Mouse (Mus musculus) intestine, embryonic 15.5 days (tissue): ENCODE data around the gene D2hgdh. TPM values are rescaled to one million over a fixed set of nuclear protein-coding genes. Genes with fewer than 3 reads are reported as not detected.
"Not testable (repeated sequence)": the region's sequence is repeated elsewhere in the genome, so short reads cannot be mapped to it uniquely, and the experiment has no call there.

ENCODE experiments used
- ATAC-seq: fragments of 200-750 bp; cut with Nextera tagmentation; 2 replicates; pipeline ENCODE4 v1.8.0; 2017; ENCODE audit warnings: moderate TSS enrichment, moderate library complexity
- H3K27ac ChIP-seq: fragments of 300-500 bp; sonication (generic); 2 replicates; pipeline ENCODE4 v1.5.1; 2015; ENCODE audit warnings: mild to moderate bottlenecking, inconsistent platforms
- H3K27me3 ChIP-seq: fragments of 300-500 bp; sonication (generic); replicated peaks from 2 replicates; pipeline ENCODE4 v1.6.1; 2015; ENCODE audit warnings: inconsistent platforms
- H3K36me3 ChIP-seq: fragments of 300-500 bp; sonication (generic); 2 replicates; pipeline ENCODE4 v1.6.1; 2015; ENCODE audit warnings: inconsistent platforms
- H3K4me1 ChIP-seq: fragments of 300-500 bp; sonication (generic); replicated peaks from 2 replicates; pipeline ENCODE4 v1.6.1; 2015; ENCODE audit warnings: inconsistent platforms
- H3K4me2 ChIP-seq: fragments of 300-500 bp; sonication (generic); replicated peaks from 2 replicates; pipeline ENCODE4 v1.6.1; 2015; ENCODE audit warnings: mild to moderate bottlenecking, inconsistent platforms
- H3K4me3 ChIP-seq: fragments of 300-500 bp; sonication (generic); replicated peaks from 2 replicates; pipeline ENCODE4 v1.5.1; 2015; ENCODE audit warnings: inconsistent platforms
- H3K9ac ChIP-seq: fragments of 300-500 bp; sonication (generic); 2 replicates; pipeline ENCODE4 v1.6.1; 2015; ENCODE audit warnings: inconsistent platforms
- H3K9me3 ChIP-seq: fragments of 300-500 bp; sonication (generic); 2 replicates; pipeline ENCODE4 v1.6.1; 2016; ENCODE audit warnings: inconsistent platforms
- WGBS: fragments of 180-500 bp; shearing (Covaris S2); methylation state at CpG from one replicate; pipeline ENCODE4 v1.1.7; 2015; 5-methylcytosine and 5-hydroxymethylcytosine counted together
- polyA plus RNA-seq: library from polyadenylated mRNA; unstranded; fragments of >200 nt; fragmentation: Nextera tagmentation; extraction: Ambion mirVana; gene quantifications from 2 replicates; pipeline ENCODE4 v1.2.1, GENCODE M21; 2015

The D2hgdh gene
- polyA plus RNA-seq, 1 experiment from 2014 or later: 14.1 TPM

DNA sequence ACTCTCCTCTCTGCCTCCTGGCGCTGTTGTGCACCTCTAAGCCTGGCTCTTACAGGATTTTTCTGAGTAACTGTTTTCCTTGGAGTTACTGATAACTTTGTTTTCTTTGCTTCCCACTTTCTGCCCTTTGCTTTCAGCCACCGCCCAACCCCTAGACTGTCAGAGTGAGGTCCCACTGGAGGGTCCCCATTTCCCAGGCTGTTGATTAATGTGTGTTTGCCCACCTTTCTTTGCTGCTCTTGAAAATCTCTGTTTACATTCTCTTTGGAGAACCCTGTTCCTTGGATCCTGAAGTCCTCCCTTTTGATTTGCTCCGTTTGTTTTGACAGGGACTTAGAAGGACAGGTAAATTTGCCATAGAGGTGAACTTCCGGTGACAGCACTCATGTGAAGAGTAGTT is 15.8 kb upstream of the D2hgdh start:
- H3K27me3 ChIP-seq: no peaks in the 10 kb centered on the region
- peaks cover 13% of the 10 kb centered on the region for H3K4me1 ChIP-seq
- H3K9me3 ChIP-seq: no peaks in the 10 kb centered on the region
- ATAC-seq: no peak
- H3K36me3 ChIP-seq: peaks cover 38% of the 10 kb centered on the region
- WGBS: 82% methylated on average over 4 of the region's 4 CpGs
- H3K9ac ChIP-seq: no peak overlapping the region
- H3K4me3 ChIP-seq: no peak overlapping the region
- no peak overlapping the region for H3K27ac ChIP-seq
- H3K4me2 ChIP-seq: no peak overlapping the region

DNA sequence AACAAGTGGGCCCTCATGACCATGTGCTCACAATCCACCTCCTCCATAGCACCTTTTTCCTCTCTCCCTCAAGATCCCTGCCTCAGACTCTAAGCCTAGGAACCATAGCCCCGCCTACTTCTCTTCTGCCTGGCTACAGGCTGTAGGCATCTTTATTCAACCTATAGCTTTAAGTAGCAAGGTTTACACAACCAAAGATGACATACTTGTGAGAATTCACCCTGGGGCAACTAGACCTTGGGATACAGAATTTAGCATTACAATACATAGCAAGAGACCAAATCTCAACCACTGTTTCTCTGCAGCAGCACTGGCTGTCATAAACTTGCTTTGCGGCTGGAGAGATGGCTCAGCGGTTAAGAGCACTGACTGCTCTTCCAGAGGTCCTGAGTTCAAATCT is 14.7 kb upstream of the D2hgdh start:
- H3K36me3 ChIP-seq: peaks cover 46% of the 10 kb centered on the region
- no peak overlapping the region for H3K4me3 ChIP-seq

DNA sequence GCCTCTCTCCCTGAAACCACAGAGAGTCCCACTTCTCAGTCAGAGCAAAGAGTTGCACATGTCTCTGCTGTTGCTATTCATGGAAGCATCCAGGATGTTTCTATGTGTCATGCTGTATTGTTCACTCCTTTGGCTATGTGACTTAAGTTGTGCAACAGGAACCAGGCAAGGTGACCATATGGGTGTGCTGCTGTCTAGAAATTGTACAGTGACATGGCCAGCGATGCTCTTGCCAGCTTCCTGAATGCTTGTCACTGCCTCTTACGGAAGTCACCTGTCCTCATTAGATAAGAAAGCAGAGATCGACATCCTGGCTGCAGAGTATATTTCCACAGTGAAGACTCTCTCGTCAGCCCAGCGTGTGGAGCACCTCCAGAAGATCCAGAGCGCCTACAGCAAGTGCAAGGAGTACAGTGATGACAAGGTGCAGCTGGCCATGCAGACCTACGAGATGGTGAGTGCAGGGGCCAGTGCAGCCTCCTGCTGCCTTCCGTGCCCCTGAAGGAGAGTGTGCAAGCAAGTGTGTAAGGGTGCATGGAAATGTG is 13.1 kb upstream of the D2hgdh start:
- no peak overlapping the region for H3K27ac ChIP-seq
- no peak overlapping the region for H3K4me3 ChIP-seq
- no peaks in the 10 kb centered on the region for H3K27me3 ChIP-seq
- no peaks in the 10 kb centered on the region for H3K4me1 ChIP-seq
- ATAC-seq: no peak
- WGBS: 89% methylated on average over 8 of the region's 8 CpGs
- no peak overlapping the region for H3K9ac ChIP-seq
- H3K9me3 ChIP-seq: no peaks in the 10 kb centered on the region
- no peak overlapping the region for H3K4me2 ChIP-seq
- H3K36me3 ChIP-seq: peaks cover 54% of the 10 kb centered on the region

More for the DNA sequence above, 14.7 kb upstream of the D2hgdh start:
- Histone ChIP-seq H3K27me3 (no peaks in the 10 kb centered on the region), H3K4me1 (peaks cover 6% of the 10 kb centered on the region), H3K9ac (no peak overlapping the region), H3K9me3 (no peaks in the 10 kb centered on the region), H3K27ac (no peak overlapping the region), H3K4me2 (no peak overlapping the region)
- ATAC-seq: no peak
- WGBS: 96% methylated on average over 3 of the region's 3 CpGs

DNA sequence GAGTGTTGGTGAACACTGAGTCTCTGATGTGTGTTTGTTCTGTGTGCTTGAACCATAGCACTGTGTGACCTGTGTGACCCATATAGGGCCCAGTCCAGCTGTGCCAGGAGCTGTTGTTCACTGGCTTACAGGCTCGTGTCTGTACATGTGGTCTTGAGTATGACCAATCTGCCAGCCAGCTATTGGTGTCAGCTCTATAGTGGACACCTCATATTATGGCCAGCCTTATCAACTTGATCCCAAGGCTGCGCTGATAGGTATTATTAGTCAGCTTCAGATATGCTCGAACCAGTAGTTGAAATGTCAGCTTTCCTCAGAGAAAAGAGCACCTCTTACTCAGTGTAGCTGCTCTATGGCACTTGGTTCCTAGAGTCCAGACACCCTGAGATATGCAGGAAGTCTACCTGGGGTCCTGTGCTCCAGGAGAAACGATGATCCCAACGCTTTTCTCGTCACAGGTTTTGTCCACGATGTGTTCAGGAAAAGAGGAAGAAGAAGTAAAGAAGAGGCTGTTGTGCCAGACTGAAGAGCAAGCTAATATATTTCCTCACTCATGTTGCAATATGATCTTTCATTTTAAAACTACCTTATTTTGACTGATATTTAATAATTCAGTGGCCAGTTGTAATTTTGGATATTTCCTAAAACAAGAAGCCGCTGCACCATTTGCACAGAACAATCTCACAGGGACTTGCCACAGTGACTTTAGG is 6.7 kb upstream of the D2hgdh start:
- WGBS: 96% methylated on average over 8 of the region's 8 CpGs
- Histone ChIP-seq H3K27ac (no peak overlapping the region), H3K4me3 (no peak overlapping the region), H3K4me2 (no peak overlapping the region), H3K9me3 (no peaks in the 10 kb centered on the region), H3K36me3 (peaks cover 49% of the 10 kb centered on the region), H3K9ac (no peak overlapping the region), H3K4me1 (no peaks in the 10 kb centered on the region), H3K27me3 (no peaks in the 10 kb centered on the region)
- ATAC-seq: no peak

DNA sequence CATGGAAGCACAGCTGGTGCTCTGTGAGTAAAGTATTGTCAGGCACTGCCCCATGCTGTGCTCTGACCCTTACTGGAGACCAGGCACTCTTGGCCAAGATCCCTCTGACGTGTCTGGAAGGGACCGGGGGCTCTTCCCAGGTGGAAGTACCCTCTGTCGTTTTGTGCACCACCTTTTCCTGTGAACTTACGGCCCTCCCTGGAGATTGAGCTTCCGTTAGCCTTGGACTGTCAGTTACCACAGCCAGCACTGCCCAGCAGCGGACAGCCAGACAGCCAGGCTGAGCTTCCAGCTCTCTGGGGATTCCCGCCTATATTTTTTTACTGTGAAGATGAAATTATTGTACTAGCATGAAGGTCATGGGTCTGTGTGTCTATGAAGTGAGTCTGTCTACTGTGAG is 6.0 kb upstream of the D2hgdh start:
- Histone ChIP-seq H3K4me3 (no peak overlapping the region), H3K27ac (no peak overlapping the region), H3K4me1 (no peaks in the 10 kb centered on the region), H3K9ac (no peak overlapping the region), H3K27me3 (no peaks in the 10 kb centered on the region), H3K36me3 (peaks cover 41% of the 10 kb centered on the region), H3K9me3 (no peaks in the 10 kb centered on the region), H3K4me2 (no peak overlapping the region)
- 94% methylated on average over 7 of the region's 7 CpGs for WGBS
- no peak for ATAC-seq

DNA sequence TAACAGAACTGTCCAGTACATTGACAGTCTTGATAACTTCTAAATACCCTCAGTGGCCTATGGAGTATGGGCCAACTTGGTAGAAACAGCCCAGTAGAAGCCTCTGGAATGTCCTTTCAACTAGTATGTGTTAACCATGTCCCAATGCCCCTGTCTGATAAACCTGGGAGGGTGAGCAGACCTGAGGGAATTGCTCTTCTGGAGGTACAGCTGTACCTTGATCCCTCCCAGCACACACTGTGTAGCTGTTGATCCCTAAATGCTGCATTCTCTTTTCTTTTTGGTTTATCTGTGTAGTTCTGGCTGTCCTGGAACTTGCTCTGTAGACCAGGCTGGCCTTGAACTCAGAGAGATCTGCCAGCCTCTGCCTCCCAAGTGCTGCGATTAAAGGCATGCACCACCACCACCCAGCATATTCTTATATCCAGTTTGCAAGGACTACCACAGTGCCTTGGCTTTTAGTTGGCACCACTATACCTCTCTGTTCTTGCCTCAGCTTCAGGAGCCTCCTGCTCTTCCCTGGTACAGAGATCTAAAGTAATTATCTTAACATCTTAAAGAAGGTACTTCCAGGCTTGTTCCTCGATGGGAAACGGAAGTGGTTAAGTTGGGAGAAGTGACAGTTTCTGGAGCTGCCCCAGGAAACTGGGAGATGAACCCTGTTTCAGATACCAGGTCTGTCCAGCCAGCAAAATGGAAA is 763 bp upstream of the D2hgdh start:
- 83% methylated on average over 3 of the region's 3 CpGs for WGBS
- no peak for ATAC-seq
- H3K27me3 ChIP-seq: no peaks in the 10 kb centered on the region
- H3K4me3 ChIP-seq: peak overlapping the region; percentile 52; the same call in 1 of the 2 replicates
- no peaks in the 10 kb centered on the region for H3K9me3 ChIP-seq
- peaks cover 6% of the 10 kb centered on the region; the same call in 1 of the 2 replicates for H3K4me1 ChIP-seq
- peak overlapping the region; percentile 96 for H3K27ac ChIP-seq
- peak overlapping the region; percentile 83 for H3K4me2 ChIP-seq
- peak overlapping the region; percentile 66; the same call in 1 of the 2 replicates for H3K9ac ChIP-seq
- H3K36me3 ChIP-seq: peaks cover 7% of the 10 kb centered on the region; the same call in 1 of the 2 replicates

DNA sequence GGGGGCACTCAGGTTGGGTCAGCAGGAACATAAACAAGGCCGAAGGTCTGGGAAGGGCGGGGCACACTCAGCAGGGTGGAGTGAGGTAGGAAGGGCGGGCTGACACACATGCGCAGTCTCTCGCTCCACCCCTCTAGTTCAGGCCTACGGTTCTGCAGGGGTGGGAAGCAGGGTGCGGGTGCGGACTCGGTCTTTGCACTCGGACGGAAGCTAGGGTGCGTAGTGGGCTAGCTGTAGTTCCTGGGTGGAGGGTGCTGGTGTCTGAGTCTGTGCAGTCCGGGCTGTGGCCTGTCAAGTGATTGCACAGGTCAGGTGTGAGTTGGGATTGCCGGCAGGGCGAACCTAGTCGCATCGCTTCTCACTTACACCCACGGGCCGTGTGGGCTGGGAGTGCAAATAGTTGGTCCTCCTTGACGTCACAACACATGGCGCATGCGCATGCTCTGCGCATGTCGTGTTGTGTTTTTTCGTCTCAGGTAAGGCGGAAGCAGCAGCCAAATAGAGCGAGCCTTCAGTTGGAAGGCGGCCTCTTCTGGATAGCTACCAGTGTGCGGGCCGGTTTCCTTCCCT is 481 bp downstream of the D2hgdh start:
- no peaks in the 10 kb centered on the region for H3K9me3 ChIP-seq
- H3K4me2 ChIP-seq: peak overlapping the region; percentile 83
- peaks cover 6% of the 10 kb centered on the region; the same call in 1 of the 2 replicates for H3K4me1 ChIP-seq
- H3K27me3 ChIP-seq: no peaks in the 10 kb centered on the region
- H3K4me3 ChIP-seq: peak overlapping the region; percentile 52
- H3K9ac ChIP-seq: peak overlapping the region; percentile 66
- WGBS: 2% methylated on average over 30 of the region's 30 CpGs
- ATAC-seq: peak; percentile 98
- H3K27ac ChIP-seq: peak overlapping the region; percentile 96
- no peaks in the 10 kb centered on the region; the same call in 1 of the 2 replicates for H3K36me3 ChIP-seq

DNA sequence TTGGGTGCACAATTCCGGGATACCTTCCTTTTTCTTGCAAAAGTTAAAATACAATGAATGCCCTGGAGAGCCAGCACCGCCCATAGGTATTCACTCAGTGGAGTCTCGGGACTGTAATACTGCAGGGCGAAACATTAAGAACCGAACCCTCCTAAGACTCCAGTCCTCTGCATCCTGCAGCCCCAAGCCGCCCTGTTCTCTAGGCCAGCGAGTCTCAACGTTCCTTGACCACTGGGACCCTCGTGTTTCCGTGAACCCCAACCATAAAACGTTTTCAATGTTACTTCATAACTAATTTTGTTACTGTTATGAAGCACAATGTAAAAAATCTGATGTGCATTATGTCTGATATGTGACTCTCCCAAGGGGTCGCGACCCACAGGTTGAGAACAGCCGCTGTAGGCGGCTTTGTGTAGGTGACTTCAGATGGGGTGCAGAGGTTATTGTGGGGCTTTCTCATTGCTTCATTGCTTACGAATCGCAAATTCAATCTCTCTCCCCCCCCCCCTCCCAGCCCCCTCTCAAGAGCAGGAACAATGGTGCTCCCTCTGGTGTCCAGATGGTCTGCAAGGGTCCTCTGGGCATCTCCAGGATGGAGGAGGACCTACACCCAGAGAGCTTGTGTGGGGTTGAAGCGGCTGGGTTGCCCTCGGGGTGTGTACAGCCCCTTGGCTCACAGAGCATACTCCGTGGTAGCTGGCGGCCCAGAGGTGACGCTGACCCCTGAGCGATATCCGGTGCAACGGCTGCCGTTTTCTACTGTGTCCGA is 1.2 kb downstream of the D2hgdh start:
- no peaks in the 10 kb centered on the region for H3K27me3 ChIP-seq
- no peaks in the 10 kb centered on the region for H3K9me3 ChIP-seq
- H3K36me3 ChIP-seq: no peaks in the 10 kb centered on the region; the same call in 1 of the 2 replicates
- H3K4me1 ChIP-seq: peaks cover 6% of the 10 kb centered on the region; the same call in 1 of the 2 replicates
- peak overlapping the region; percentile 96 for H3K27ac ChIP-seq
- ATAC-seq: peak; percentile 50
- peak overlapping the region; percentile 83 for H3K4me2 ChIP-seq
- peak overlapping the region; percentile 66 for H3K9ac ChIP-seq
- H3K4me3 ChIP-seq: peak overlapping the region; percentile 52
- 40% methylated on average over 27 of the region's 27 CpGs for WGBS

DNA sequence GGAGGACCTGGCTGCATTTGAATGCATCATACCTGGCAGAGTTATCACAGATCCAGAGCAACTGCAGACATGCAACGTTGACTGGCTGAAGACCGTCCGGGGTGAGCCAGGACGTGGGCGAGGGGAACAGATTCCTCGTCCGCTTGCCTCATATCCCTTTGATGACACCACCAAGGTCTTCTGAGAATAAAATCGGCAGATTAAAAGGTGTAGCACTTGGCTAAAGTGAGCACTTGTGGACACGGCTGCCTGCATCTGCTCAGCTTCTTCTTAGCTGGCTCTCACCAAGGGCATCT is 1.8 kb downstream of the D2hgdh start:
- no peaks in the 10 kb centered on the region for H3K27me3 ChIP-seq
- H3K36me3 ChIP-seq: no peaks in the 10 kb centered on the region; the same call in 1 of the 2 replicates
- peak overlapping the region; percentile 83 for H3K4me2 ChIP-seq
- ATAC-seq: no peak
- H3K9ac ChIP-seq: no peak overlapping the region
- 92% methylated on average over 9 of the region's 9 CpGs for WGBS
- H3K4me1 ChIP-seq: peaks cover 6% of the 10 kb centered on the region; the same call in 1 of the 2 replicates
- no peaks in the 10 kb centered on the region for H3K9me3 ChIP-seq
- no peak overlapping the region for H3K27ac ChIP-seq
- H3K4me3 ChIP-seq: peak overlapping the region; percentile 52; the same call in 1 of the 2 replicates

DNA sequence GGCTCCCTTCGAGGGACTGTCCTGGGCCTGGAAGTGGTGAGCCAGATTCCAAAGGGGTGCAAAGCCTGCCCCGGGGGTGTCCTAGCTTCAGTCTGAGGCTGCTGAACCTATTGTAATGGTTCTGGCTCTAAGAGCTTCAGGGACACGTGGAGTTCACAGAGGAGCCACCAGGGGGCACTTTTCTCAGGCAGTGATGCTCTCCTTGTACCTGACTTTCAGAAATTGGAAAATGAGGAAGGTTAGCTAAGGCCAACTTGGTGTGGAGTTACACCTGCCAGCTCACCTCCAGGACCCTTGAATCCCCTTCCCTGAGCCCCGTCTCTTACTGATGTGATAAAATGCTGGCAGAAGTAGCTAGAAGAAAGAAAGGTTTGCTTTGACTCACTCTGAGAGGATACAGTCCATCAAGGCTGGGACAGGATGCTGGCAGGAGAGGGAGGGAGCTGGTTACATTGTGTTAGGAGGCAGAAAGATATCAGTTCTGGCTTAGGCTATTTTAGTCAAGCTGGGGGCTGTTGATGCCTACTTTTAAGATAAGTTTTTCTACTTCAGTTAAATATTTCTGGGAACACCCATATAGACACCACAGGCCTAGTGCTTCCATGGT is 8.1 kb downstream of the D2hgdh start:
- H3K4me1 ChIP-seq, H3K9me3 ChIP-seq, H3K9ac ChIP-seq, H3K27ac ChIP-seq, H3K36me3 ChIP-seq, H3K27me3 ChIP-seq, H3K4me2 ChIP-seq, H3K4me3 ChIP-seq: not testable (repeated sequence)
- 0 out of 2 replicates have a peak, but pooled peaks have one; percentile 30 for ATAC-seq
- WGBS: 75% methylated on average over 3 of the region's 4 CpGs

DNA sequence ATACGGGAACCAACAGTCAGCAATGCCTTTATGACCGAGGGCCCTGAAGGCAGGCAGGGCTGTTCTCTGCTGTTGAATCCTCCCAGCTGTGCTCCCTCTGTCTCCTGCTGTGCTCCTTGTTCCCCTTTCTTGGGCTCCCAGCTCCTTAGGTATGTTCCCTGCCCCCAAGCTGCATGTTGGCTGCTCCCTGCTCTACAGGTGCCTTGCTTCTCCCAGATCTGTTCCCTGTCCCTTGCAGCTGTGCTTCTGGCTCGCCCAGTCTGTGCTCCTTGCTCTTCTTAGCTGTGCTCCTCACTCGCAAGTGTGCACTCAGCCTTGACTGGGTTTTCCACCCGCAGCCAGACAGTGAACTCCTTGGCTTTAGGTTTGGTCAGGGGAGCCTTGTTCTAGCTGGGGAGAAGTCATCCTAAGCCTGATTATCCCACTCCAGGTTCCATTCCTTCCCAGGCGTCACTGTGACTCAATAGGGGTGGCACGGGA is 10.0 kb downstream of the D2hgdh start:
- H3K4me3 ChIP-seq: no peak overlapping the region
- H3K4me2 ChIP-seq: no peak overlapping the region
- no peak overlapping the region for H3K27ac ChIP-seq
- H3K9ac ChIP-seq: no peak overlapping the region
- H3K9me3 ChIP-seq: no peaks in the 10 kb centered on the region
- H3K27me3 ChIP-seq: no peaks in the 10 kb centered on the region
- 0 out of 2 replicates have a peak, but pooled peaks have one; percentile 20 for ATAC-seq
- H3K36me3 ChIP-seq: no peaks in the 10 kb centered on the region
- WGBS: 90% methylated on average over 7 of the region's 7 CpGs
- no peaks in the 10 kb centered on the region for H3K4me1 ChIP-seq
